Mouse (Mus musculus) activated CD4-positive, CD25-positive, alpha-beta regulatory T cell, adult 4 months (primary cell): ENCODE results near the gene Ston1. TPM values are rescaled to one million over a fixed set of nuclear protein-coding genes. Genes with fewer than 3 reads are reported as not detected.

Experiments
- ATAC-seq: one replicate; pipeline ENCODE4 v1.8.0; 2017
- polyA plus RNA-seq, 2 experiments: library from polyadenylated mRNA; unstranded; fragments of 100-300 nt; shearing (Covaris generic); gene quantifications; one replicate each; pipeline ENCODE4 v1.2.1; 2017

Ston1 gene
- polyA plus RNA-seq, 2 experiments from 2014 or later = 1.1 to 4.4 TPM

- no peak for ATAC-seq
These were observed 28.9 kb downstream of the Ston1 start for GRCm38 (mm10) chr17:88626347-88626811.

DNA sequence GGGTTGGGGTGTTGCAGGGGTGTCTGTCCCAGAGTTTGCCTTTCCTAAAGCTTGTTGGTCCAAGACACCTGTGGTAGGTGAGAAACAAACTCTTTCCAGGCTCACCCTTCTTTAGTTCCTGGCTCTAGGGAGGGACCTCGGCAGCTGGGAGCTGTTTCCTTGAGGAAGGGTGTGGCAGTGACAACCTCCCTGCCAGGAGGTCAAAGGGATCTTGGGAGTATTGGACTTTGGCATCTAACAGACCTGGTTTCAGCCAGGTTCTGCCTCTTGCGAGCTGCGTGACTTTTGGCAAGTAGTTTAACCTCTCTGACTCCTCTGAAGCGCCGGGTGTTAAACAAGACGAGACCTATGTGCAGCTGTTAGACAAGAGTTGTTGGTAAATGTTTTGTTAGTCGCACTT lies 29.7 kb downstream of the Ston1 start:
- ATAC-seq = no peak

DNA sequence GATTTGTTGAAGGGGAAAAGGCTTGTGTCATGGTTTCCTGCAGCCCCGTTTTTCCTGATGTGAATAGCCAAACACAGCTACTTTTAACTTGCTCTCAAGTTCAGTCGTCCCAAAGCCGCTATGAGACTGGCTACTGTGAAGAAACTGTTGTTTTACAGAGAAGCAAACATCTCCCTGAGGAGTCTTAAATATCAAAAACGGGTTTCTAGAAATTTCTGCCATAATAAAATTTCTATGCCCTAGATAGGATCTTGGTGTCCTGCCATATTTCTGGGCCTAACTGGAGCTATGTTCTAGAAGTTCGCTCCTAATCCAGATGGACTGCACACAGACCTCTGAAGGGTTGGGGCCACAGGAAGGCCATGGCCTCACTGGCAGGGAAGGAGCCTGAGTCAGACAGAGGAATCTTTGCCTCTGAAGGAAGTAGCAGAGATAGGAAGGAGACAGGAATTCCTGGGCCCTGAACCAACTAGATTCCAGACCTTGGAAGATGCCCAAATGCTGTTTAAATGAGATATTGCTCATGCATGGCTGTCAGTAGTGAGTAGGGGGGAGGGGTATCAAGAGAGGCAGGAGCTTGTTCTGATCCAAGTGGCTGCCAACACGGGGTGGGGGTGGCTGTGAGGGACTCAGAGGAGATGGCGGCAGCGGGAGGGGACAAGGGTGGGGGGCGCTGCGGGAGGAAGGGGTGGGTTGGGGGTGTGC lies 31.3 kb downstream of the Ston1 start:
- ATAC-seq = no peak

DNA sequence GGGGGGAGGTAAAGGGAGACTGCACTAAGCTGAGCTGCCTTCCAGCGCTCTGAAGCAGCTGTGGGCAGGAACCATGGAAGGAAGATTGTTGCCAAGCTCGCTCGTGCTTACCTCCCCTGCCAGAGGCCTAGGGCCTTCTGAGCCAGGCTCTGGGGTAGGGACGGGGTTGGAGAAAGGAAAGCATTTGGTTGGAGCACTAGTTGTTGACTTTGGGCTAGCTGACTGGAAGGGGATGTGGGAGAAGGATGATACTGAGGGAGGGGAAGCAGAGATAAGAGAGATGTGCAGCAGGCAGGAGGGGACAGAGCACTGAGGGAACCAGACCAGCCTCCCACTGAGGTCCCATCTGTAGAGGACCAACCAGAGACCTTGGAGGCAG lies 31.9 kb downstream of the Ston1 start:
- no peak for ATAC-seq

- no peak for ATAC-seq
These were observed 32.6 kb downstream of the Ston1 start for GRCm38 (mm10) chr17:88629931-88630553.

DNA sequence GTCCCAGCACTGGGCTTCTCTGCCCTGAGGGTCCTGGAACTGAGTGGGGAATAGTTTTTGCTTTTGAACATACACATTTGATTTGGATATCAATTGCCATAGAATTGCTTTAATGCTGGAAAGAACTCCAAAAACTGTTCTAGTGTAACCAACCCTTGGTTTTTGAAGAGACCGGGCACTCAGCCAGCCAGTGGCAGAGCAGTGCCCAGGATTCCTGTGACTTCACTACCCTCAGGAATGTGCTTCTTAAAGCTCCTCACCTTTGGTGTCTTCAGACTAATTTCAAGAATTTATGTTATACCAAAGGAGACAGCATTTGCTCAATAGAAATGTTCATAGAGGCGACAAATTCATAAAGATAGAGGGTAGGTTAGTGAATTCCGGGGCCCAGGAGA lies 33.1 kb downstream of the Ston1 start:
- no peak for ATAC-seq

DNA sequence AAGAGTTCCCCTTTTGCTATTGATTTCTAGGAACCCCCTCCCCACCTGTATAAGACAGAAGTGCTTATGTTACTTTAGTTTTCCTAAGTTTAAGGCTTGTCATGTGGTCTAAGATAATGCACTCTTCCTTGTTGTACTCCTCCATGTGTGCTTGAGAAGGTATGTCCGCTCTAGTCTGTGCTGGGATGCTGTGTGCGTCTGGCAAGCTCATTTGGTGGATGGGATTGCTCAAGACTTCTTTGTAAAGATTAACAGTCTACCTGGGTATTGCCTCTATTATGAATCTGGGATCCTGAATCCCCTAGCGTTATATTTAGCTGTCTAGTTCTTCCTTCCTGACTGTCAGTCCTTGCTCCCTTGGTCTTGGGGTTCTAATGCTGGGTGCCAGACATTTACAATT lies 35.1 kb downstream of the Ston1 start:
- no peak for ATAC-seq

DNA sequence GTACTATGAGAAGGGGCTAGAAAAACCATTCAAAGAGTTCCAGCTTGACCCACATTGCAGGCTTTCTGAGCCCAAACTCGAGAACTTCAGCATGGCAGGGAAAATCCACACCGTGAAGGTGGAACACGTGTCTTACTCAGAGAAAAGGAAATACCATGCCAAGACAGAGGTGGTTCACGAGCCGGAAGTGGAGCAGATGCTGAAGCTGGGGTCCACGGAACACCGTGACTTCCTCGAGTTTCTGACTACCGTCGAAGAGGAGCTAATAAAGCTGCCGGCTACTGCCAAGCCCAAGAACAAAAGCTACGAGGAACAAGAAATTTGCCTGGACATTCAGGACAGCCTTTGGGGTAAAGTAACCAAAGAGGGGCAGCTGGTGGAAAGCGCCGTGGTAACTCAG lies 38.6 kb downstream of the Ston1 start:
- no peak for ATAC-seq

GRCm38 (mm10) chr17:88636587-88636986 lies 39.1 kb downstream of the Ston1 start:
- ATAC-seq = no peak

- ATAC-seq = peak; percentile 66
These were observed 43.5 kb downstream of the Ston1 start for GRCm38 (mm10) chr17:88641012-88641411.

GRCm38 (mm10) chr17:88641836-88642235 lies 44.4 kb downstream of the Ston1 start:
- no peak for ATAC-seq

DNA sequence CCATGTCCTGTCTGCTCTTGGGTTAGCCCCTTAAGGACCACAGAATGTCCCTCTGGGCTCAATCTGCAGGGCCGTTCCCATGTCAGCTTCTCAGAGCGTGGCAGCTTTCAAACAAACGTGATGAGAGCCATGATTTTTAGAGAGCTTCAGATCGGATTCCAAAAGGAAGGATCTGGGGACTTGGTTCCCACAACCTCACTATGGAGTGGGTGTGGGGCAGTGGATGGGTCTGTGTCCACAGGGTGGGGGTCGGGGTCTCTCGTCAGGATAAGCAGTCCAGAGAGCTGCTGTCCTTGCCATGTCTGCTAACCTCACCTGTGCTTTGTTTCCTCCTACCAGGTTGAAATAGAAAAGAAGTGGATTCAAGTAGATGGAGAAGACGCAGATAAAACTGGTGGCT lies 47.4 kb downstream of the Ston1 start:
- no peak for ATAC-seq

GRCm38 (mm10) chr17:88645299-88645698 lies 47.8 kb downstream of the Ston1 start:
- ATAC-seq = no peak

- no peak for ATAC-seq
These were observed 49.7 kb downstream of the Ston1 start for GRCm38 (mm10) chr17:88647149-88647548.

- peak; percentile 38 for ATAC-seq
These were observed 54.5 kb downstream of the Ston1 start for GRCm38 (mm10) chr17:88652010-88652409.

- peak; percentile 83 for ATAC-seq
These were observed 55.4 kb downstream of the Ston1 start for GRCm38 (mm10) chr17:88652702-88653374.

GRCm38 (mm10) chr17:88653375-88653769 lies 55.9 kb downstream of the Ston1 start:
- no peak for ATAC-seq

- no peak for ATAC-seq
These were observed 61.0 kb downstream of the Ston1 start for GRCm38 (mm10) chr17:88658510-88658909.

DNA sequence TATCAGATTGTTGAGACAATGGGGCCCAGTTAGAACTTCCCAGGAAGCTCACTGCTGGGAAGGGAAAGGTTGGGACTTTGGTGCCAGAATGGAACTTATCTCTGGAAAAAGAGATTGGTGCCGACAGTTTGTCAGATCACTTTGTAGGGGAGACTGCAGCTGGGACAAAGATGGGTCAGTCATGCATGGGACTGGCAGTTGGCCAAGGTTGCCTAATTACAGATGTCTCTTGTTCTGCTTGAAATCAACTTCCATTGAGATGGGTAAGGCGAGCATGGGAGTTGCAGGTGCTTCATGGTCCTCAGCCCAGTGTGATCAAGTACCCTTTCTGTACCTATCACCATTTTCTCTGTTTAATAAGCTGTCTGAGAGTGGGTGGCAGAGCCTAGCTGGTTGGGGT lies 68.6 kb downstream of the Ston1 start:
- no peak for ATAC-seq

DNA sequence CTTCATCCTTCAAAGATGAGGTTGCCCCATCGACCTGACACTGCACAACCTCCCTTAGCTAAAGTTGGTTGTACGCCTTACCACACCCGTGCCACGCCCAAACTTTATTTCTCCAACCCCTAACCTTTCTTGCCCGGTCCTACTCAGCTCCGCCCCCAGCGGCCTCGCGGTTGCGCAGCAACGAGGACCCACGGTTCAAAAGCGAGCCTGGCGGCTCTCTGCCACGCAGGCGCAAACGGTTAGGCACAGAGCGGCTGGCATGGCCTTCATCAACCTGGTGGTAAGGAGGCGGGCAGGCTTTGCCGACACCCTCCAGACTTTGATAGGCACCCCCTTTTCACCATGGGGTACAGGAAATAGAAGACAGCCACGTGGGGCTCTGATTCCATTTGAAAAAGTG lies 71.0 kb downstream of the Ston1 start, which contains the start of gene Gtf2a1l:
Gtf2a1l (plus strand) TSS at position 209 of the 400 bp plus-strand sequence.
- ATAC-seq = peak; percentile 72

GRCm38 (mm10) chr17:88669921-88670320 lies 72.4 kb downstream of the Ston1 start:
- ATAC-seq = no peak

DNA sequence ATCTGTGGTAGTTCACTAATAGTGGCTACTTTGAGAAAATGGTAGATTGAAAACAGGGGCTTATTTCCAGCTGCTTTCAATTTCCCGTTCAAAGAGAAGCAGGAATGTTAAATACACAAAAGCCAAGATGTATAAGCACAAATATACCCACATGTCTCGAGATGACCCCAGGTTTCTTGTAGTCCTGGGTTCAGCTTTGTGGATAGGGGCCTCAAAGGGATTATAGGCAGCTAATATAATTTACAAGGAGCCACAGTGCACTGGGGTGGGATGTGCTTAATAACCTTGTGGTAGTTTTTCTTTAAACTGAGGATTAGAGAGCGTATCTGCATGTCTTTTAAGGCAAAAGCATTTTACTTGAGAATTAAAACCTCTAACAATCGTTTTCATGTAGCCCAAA lies 73.3 kb downstream of the Ston1 start:
- no peak for ATAC-seq
